Mouse (Mus musculus): ENCODE data around the gene Matn4.

Gene Matn4

DNA sequence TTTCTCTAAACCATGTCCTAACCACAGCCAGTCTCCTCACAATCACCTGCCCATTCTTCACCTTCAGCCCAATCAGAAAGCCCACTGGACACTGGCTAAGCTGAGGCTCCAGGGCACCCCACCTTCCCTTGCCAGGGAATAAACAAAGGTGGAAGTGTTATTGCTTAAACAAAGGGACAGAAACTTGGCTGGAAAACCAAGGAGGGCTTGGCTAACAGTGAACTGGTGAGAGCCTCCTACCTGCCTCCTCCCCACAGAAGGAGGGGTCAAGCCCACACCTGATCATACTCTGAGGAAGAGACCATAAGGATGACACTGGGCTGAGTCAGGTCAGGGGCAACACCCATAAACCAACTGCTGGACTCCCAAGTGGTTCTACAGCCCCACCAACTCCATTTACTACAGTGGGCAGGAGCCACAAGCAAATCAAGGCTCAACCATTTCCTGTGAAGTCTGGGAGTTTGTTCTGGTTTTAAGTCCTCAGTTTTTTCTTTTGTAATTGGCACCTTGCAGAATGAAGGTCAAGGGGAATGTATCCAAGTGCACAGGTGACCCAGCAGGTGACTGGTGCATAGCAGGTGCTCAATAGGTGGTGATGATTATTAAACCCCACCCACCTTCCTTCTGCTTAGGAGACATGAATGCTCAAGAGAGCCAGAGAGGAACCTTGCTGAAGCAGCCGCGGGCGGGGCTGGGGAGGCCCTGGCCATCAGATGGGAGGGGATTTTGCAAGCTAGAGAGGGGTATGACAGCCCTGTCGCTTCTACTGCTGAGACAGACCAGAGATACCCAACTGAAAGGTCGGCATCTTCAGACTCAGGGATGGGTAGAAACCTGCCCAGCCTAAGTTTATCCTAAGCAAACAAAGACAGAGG lies 30.5 kb upstream of the Matn4 start:
- DNase-seq: no peak

DNA sequence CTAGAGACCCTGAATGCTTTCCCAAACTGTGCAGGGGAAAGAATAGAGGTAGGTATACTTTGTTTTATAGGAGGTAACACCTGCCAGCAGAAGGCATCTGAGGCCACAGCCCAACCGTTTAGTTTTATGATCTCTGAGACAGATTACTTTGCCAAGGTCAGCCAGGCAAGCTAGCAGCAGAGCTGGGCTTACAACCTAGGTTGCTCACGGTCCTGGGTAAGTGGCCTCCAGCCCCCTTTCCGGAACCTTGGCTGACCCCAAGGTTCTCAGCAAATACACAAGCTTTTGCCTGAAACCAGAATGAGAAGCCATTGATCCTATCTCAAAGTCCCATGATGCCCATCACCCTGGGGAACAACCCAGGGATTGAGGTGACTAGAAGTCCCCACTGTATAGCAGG lies 29.7 kb upstream of the Matn4 start:
- peak; percentile 58 for DNase-seq

DNA sequence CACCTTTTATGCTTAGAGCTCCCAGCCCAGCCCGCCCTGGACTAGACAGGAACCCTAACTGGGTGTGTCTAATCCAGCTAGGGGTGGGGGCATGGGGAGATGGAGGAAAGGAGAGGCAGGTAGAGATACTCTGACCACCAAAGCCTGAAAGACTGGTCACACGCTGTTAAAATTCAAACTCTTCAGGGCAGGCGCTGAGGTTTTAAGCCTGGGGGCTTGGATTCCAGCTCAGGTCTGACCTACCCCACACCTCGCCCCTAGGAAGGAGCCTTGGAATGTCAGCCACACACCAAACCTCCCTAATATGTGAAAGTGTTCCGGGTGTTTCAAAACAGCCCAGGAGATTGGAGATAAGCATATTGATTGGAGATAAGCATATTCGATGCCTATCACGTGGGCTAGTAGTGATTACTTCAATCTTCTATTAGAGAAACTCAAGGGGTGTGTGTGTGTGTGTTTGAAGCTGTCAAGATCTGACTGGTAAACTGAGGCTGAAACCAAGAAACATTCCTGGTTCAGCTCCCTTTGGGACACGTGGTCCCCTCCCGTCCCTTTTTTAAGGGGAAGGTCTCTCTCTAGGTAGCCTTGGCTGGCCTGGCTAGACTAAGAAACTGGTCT lies 28.4 kb upstream of the Matn4 start:
- DNase-seq: no peak

DNA sequence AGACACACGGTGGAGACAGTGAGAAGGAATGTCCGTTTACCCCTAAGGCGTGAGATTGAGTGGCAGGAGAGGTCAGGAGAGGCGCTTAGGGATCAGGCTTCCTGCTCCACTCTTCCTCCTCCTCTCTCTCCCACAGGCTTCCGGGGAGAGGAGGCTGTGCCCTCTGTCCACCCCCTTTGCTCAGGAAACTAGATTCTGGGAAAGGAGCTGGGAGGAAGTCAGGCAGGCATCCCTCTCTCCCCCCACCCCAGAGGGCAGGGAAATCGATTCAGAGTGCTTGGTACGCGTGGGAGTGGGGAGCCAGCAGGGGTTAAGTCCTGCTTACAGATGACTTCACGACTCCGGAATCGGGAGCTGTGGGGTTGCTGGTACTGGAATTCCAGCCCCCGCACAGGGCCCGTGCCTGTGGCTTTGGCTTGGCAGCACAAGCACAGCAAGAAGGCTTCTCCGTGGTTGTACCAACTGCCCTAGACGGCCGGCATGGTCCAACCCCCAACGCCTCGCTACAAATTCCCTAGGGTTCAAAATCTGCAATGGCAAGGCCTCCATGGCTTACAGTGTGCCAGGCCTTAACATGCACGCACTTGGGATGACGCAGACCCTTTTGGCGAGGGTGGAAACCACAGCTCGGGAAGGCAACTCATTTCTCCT lies 27.7 kb upstream of the Matn4 start:
- DNase-seq: peak; percentile 63

DNA sequence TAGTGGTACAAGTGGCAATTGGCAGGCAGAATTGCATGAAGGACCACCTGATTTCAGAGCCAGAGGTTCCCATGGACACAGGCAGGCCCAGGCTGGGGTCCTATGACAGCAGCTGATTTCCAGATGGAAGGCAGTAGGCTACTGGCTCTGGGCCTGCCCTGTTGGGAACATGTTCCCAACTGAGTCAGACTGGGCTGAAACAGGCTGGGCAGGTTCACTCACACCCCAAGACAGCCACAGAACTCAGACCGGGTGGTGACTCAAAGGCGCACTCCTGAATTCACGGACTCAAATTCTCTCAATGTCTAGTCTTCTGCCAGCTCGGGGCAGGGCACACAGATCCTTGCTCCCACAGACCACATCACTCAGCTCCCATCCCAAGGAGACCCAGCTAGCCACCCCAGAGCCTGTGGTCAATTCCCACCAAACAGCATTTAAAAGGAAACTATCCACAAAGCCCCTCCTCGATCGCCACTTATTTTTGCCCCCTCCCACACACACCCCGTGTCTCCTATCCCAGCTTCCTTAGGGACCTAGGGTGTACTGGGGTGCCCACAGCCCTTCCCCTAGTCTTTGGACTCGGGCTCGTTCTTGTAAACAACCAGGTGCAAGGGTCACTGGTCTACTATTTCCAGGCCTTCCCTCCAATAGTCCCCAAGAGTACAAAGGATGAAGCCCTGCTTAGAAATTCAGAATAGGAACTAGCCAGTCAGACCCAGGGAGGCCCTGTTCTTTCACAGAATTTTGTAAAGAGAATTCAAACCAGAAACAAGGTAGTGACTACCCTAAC lies 26.9 kb upstream of the Matn4 start:
- DNase-seq: peak; percentile 72

DNA sequence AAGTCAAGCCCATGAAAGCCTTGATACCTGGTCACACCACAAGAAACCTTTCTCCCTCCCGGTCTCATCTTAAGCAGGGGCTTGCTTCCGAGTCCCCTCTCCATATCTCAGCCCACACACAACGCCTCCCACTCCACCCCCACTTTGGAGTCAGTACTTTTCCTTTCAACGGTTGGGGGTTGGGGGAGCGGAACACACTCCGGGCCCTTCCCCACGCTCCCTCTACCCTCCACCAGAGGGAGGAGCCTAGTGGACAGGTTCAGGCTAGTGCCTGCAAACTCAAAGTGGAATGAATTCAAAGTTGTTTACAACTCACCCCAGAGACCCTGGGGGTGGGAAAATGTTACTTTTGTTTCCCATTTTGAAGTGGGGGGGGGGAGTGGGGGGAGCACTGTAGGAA lies 25.7 kb upstream of the Matn4 start:
- peak; percentile 77 for DNase-seq

DNA sequence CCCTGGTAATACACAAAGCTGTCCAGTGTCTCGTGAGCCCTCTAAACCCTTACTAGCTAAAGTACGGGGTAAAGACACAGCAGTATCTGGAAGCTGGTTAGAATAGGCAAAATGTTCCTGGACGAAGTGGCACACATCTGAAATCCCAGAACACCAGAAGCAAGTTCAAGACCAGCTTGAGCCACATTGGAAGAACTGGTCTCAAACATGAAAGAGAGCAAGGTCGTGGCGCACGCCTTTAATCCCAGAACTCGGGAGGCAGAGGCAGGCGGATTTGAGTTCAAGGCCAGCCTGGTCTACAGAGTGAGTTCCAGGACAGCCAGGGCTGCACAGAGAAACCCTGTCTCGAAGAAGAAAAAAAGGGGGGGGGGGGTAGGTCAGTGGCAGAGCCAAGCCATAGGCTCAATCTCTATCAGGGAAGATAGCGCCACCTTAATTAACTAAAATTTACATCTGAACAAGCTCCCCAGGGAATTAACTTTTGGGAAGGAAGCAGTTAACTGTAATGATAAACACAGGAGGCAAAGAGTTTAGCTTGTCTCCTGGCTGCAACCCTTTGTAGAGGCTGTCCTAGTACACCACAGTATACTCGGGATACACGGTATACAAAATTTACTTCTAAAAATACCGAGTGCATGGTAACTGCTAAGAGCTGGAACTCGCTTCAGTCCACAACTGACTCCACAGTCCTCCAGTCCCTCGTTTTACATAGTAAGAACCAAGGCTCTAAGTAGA lies 25.1 kb upstream of the Matn4 start:
- DNase-seq: no peak

DNA sequence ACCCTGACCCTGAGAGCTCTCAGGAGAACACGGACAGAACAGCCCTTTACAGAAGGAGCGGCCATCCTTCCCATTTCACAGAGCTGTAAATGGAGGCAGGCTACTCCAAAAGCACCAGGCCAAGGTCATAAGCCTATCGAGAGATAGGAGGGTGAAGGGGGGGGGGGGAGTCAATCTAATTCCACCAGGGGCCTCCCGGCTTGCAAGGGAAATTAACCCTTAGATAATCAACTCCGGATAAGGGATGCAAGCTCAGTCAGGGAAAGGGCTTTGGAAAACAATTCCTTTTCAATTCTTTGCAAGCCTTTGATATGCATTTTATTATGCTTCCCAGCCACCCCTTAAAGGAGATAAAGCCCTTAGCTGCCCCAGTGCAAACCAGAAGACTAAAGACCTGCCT lies 23.5 kb upstream of the Matn4 start:
- DNase-seq: no peak

DNA sequence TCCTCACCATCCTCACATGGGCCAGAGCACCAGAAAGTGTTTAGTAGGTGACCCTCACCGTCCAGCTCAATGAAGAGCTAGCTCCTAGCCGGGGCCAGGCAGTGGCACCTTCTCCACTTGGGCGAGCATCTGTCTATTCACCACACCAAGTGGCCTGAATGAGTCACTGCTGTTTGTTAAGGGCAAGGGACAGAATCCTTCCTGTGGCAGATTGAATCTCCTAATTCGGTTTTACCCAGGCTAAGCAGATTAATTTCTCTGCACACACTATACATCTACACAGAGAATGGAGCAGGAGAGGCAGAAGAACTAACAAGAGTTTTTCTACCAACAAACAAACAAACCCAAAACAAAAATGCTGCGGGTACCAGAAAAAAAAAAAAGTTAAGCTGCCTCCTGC lies 22.0 kb upstream of the Matn4 start:
- DNase-seq: no peak

DNA sequence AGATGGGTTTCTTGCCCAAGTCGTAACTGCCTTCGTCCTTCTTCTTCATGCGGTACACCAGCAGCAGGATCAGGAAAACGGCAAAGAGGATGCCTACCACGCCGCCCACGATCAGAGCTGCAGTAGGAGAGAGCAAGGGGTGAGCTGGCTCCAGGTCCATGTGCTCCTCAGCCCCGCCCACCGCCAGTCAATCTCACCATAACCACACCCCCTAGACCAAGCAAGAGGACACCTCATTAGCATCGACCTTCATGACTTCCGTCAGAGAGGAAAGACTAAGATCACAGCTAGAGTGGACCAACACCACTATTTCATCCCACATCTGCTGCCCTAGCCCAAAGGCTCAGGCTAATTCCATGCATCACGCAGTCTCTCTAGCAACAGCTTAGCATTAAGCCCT lies 21.2 kb upstream of the Matn4 start:
- no peak for DNase-seq

DNA sequence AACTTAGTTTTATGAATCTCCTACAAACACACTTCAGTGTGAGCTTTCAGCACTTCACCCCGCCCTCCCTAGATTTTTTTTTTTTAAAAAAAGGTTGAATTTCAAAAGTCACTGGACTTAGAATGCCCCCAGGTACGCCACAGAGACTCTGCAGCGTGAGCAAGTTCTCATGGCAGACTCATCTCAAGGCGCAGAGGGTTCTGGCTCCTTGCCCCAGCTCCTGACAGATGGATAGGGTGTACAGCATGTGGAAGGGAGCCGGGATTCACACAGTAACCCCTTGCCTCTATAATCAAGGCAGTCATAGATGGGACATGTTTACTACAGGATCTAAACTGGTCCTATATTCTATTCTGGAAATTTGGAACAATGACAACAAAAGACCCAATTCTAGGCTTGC lies 20.4 kb upstream of the Matn4 start:
- peak; percentile 68 for DNase-seq

DNA sequence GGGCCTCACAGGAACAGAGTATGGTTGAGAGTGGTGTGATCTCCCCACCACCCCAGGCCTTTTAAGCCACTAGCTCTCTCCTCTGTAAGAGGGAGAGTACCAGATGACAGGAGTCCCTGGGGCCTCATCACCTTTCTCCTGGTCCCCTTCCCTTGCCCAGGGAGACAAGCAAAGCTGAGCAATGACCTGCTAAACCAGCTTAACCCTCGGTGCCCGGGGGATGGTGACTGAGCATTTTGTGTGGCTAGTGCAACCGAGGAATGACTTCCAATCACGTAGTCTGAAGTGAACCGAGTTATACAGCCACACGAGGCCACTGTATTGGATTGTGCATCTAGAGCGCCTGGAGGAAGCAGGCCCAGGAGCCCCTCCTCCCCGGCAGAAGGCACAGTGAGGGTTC lies 19.4 kb upstream of the Matn4 start:
- DNase-seq: no peak

DNA sequence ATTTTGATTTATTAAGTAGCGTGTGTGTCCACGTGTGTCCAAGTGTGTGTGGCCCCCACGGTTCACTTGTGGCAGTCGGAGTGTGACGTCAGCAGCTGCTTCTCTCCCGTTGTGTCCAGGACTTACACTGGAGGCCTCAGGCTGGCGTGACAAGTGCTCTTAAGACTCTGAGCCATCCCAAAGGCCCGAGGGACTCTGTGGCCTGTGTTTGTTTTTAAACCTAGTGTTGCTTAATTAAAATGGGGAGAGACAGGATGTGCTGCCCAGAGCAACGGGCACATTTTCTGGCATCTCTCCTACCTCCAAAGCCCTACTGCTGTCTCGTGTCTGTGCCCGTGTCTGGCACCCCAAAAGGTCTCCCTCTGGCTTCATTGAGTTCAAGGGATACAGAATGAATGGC lies 18.5 kb upstream of the Matn4 start:
- DNase-seq: no peak

DNA sequence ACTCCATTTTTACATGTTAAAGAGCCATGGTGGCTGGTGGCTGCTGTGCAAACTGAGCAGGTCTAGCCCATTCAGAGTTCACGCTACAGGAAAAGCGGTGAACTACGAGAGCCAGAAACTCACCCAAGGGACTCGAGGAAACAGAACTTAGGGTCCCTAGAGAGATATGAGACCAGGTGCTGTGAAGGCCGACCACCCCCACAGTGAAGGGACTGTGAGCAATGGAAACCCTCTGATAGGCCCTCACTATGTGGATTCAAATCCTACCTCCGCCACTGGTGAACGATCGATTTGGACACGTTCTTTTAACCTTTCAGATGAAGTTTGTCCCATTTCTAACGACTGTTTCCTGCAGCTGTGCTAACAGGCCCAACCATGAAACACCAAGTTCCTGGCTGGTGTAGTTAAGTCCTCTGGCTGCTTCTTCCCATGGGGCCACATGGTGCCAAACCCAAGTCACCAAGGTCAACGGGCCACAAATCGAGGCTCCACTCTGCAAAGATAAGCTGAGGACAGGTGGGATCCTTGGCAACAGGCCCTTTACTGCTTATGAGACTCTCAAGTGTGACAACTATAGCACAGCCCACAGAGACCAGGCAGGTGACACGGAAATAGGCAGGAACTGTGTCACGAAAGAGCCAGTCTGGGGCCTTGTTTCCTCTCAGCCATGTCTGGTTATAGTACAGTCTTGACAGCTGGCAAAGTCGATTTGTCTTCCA lies 17.9 kb upstream of the Matn4 start:
- no peak for DNase-seq

DNA sequence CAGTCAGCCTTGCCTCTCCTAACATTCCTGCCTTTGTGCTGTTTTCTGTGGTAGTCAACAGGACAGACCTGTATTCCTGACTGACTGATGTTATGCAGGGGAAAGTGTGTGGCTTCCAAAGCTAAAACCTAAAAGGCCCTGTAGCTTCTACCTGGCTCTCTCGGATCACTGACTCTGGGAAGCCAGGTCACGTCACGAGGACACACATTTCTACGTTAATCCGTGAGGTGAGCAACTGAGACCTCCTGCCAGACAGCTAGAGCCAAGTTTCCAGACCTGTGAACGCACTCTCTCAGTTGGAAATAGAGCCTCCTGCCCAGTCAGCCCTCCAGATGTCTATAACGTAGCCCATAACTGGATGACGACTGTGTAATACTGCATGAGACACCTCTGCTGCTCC lies 17.0 kb upstream of the Matn4 start:
- DNase-seq: no peak

DNA sequence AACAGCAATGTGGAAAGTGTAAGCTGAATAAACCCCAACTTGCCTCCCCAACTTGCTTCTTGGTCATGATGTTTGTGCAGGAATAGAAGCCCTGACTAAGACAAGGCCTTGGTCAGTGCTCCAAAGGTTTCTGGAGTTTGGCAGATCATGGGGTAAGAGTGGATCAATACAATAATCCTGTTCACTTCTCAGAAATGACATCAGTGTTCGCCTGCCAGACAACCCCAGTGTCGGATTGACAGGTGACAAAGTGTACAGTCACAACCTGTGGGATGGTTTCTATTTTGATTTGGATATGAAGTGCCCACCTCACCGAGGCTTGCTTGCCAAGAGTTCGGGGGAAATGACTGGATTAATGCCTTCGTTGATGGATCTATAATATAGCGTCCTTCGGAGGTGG lies 16.3 kb upstream of the Matn4 start:
- DNase-seq: no peak

DNA sequence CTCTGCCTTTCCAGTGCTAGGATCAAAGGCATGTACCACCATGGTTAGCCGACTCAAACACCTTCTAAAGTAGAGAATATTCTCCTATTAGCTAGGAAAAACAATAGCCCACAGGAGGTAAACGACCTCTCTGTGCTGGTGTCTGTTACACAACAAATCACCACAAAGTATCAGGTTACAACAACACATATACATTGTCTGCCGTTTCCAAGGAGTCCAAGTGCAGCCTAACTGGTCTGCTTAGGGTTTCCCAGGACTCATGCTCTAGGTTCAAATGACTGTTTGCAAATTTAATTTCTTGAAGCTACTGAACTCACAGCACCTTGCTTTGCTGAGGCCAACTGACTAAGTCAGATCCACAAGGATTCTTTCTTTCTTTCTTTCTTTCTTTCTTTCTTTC lies 14.5 kb upstream of the Matn4 start:
- no peak for DNase-seq

DNA sequence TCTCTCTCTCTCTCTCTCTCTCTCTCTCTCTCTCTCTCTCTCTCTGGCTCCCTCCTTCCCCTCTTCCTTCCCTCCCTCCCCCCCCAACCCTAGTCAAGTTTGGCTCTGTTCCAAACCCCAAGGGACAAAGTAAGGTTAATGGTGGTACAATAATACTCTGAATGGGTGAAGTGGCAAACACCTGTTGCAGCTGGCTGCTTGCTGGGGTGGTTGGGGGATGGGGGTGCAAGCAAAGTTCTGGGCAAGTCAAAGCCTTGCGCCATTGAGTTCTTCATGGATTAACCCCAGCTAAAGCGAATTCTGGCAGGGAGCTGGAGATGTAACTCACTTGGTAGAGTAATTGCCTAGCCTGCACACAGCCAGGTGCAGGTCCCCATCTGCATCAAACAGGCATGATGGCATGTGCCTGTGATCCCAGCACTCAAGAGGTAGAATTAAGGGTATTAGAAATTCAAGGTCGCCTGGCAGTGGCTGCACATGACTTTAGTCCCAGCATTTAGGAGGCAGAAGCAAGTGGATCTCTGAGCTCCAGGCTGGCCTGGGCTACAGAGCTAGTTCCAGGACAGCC lies 13.4 kb upstream of the Matn4 start:
- DNase-seq: peak; percentile 65

DNA sequence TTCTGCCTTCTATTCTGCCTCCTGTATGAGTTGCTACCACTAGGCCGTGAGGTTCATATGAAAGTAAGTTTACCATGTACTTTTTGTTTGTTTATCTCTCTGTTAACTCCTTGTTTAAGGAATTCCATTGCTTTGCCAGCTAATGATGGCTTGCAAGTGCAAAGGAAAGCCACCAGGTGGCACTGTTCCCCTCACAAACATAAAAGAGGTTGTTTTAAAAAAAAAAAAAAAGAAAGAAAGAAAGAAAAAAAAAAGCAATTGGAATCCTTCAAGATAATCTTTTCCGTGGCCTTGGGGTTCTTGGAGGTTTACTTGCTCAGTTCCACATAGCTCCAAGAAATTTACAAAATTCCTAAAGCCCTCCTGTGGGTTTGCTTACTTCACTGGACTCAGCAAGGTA lies 12.2 kb upstream of the Matn4 start:
- DNase-seq: no peak

DNA sequence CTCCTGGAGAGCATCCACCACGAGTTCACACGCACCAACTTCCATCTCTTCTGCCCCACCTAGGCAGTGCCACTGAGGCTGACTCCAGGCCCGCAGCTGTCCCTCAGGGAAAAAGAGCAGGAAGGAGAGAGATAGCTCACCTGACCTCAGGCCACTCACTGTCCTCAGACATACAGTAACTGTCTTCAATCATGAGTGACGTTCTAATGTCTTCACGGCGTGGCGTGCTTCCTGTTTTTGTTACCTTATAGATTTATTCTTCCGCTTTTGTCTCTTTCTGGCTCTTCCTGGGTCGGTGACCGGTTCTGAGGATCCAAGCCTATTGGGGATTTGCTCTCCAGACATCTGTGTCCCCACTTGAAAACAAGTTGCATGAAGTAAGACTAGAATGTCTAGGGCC lies 9.6 kb upstream of the Matn4 start:
- no peak for DNase-seq

DNA sequence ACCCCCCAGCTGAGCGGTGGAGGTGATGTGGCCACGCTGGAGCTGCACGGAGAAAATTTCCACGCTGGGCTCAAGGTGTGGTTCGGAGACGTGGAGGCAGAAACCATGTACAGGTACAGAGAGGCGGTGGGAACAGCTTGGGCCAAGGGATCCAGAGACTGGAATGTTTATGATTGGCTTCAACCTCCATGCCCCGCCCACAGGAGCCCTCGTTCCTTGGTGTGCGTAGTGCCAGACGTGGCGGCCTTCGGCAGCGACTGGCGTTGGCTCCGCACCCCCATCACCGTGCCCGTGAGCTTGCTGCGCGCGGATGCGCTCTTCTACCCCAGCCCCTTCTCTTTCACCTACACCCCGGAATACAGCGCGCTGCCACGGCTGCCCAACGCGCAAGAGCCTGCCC lies 9.2 kb upstream of the Matn4 start:
- DNase-seq: no peak

DNA sequence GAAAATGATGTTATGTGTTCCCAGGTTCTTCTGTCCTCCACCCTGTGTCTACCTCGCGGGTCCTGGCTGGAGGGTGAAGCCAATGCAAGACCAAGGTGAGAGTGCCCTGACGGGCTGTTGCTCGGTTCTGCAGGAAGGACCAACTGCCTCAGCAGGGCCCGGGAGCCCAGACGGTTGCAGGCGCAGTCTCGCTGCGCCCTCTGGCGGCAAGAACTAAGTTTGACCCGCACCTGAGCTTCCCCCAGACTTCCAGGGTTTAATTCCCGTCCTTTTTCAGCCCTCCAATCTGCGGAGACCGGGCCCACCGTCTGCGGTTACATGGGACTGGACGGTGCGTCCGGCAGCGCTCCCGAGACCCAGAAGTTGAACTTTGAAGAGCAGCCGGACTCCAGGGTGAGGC lies 2.7 kb upstream of the Matn4 start:
- peak; percentile 82 for DNase-seq

Data from kidney, postnatal 14 days (tissue).